Mouse (Mus musculus) heart, adult 18-20 months (tissue): ENCODE data around the gene 9930021J03Rik. TPM values are rescaled to one million over a fixed set of nuclear protein-coding genes. Genes with fewer than 3 reads are reported as not detected.

Experiments
- DNase-seq, 2 experiments: peaks; one replicate each; pipeline ENCODE4 v3.0.0; 2021 to 2022; ENCODE audit warnings: mixed read lengths in 1 of 2
- long read RNA-seq, 2 experiments: library from polyadenylated mRNA; stranded (forward); transcript quantifications; one replicate each; pipeline ENCODE4 v2.0.0; 2021
- total RNA-seq, 2 experiments: library from RNA; stranded (reverse); gene quantifications; 2 replicates each; pipeline ENCODE4 v1.2.3; 2021

Gene 9930021J03Rik
- 10 to 100 TPM; 12.9 to 13.4 TPM for total RNA-seq
- long read RNA-seq, experiment 1, partial matches to known transcripts = 1 of 1 reads
- long read RNA-seq, experiment 1, other reads (novel, unspliced or antisense) = 0 of 1 reads
- long read RNA-seq, experiment 2 = 0 reads

- DNase-seq = peak; percentile 99
Measured at GRCm38 (mm10) chr19:29805917-29806785, at the start of gene 9930021J03Rik. TSS of gene 9930021J03Rik (minus strand) at chr19:29805989.

- no peak for DNase-seq
Measured at GRCm38 (mm10) chr19:29853711-29854110, 47.9 kb upstream of the 9930021J03Rik start.

- DNase-seq = no peak
Measured at GRCm38 (mm10) chr19:29851036-29851690, 45.4 kb upstream of the 9930021J03Rik start.

GRCm38 (mm10) chr19:29849924-29850551, 44.2 kb upstream of the 9930021J03Rik start:
- DNase-seq = no peak

GRCm38 (mm10) chr19:29844036-29844661, 38.4 kb upstream of the 9930021J03Rik start:
- no peak for DNase-seq

GRCm38 (mm10) chr19:29843641-29844035, 37.8 kb upstream of the 9930021J03Rik start:
- DNase-seq = no peak

GRCm38 (mm10) chr19:29842973-29843372, 37.2 kb upstream of the 9930021J03Rik start:
- DNase-seq = no peak

- peak; percentile 41 to 44 for DNase-seq
Measured at GRCm38 (mm10) chr19:29840642-29841041, 34.9 kb upstream of the 9930021J03Rik start.

GRCm38 (mm10) chr19:29838636-29839135, 32.9 kb upstream of the 9930021J03Rik start:
- peak; percentile 26 to 45 for DNase-seq

GRCm38 (mm10) chr19:29838171-29838570, 32.4 kb upstream of the 9930021J03Rik start:
- DNase-seq = no peak

- DNase-seq = no peak
Measured at GRCm38 (mm10) chr19:29835364-29836034, 29.7 kb upstream of the 9930021J03Rik start.

GRCm38 (mm10) chr19:29830911-29831310, 25.1 kb upstream of the 9930021J03Rik start:
- no peak for DNase-seq

- no peak for DNase-seq
Measured at GRCm38 (mm10) chr19:29828558-29828957, 22.8 kb upstream of the 9930021J03Rik start.

GRCm38 (mm10) chr19:29826686-29827085, 20.9 kb upstream of the 9930021J03Rik start:
- peak; percentile 15 to 46 for DNase-seq

- no peak for DNase-seq
Measured at GRCm38 (mm10) chr19:29825003-29825402, 19.2 kb upstream of the 9930021J03Rik start.

GRCm38 (mm10) chr19:29824034-29824700, 18.4 kb upstream of the 9930021J03Rik start:
- DNase-seq = peak; percentile 58 to 81

- no peak for DNase-seq
Measured at GRCm38 (mm10) chr19:29823456-29824010, 17.7 kb upstream of the 9930021J03Rik start.

- DNase-seq = peak; percentile 44 to 70
Measured at GRCm38 (mm10) chr19:29820966-29821365, 15.2 kb upstream of the 9930021J03Rik start.

- peak; percentile 94 for DNase-seq
Measured at GRCm38 (mm10) chr19:29812581-29813460, 7.0 kb upstream of the 9930021J03Rik start, which contains the start of gene Ranbp6. TSS of gene Ranbp6 (minus strand) at chr19:29812974.
